In genomic region chr12:109436367-109436807, GRCm38 (mm10) we compare ENCODE assay signal across 8 mouse cellular contexts. TPM values are rescaled to one million over a fixed set of nuclear protein-coding genes. Genes with fewer than 3 reads are reported as not detected.
DNase-seq lines count a peak whose midpoint lies in the region; ATAC-seq and TF ChIP-seq lines count a peak whose summit lies in the region.

No protein-coding gene starts in this region.

- peak; percentile 56 to 72 for DNase-seq in adrenal gland, adult (ENCODE audit: inconsistent age in 2 of 2, low spot score in 1 of 2)
- no peak for DNase-seq in adrenal gland, adult 18-20 months (ENCODE audit: low spot score in 2 of 2)
- DNase-seq in thymus, postnatal 14 days = peak; percentile 47
- DNase-seq in thymus, adult 2 months = no peak
- DNase-seq in splenic B cell, adult 2 months (ENCODE audit: low read depth, low spot score) = peak; percentile 15
- DNase-seq in layer of hippocampus, adult 18-20 months (ENCODE audit: low spot score in 2 of 2) = no peak

- H3K36me3 ChIP-seq in thymus, adult 2 months (ENCODE audit: control insufficient read depth, insufficient read depth, low read length) = no peaks in the 10 kb centered on the region
- H3K36me3 ChIP-seq in hindbrain, embryonic 12.5 days = no peaks in the 10 kb centered on the region
- no peaks in the 10 kb centered on the region for H3K36me3 ChIP-seq in liver, embryonic 12.5 days
- no peaks in the 10 kb centered on the region for H3K36me3 ChIP-seq in splenic B cell, adult 2 months (ENCODE audit: control insufficient read depth, insufficient read depth, low read length, poor library complexity, severe bottlenecking)

- no peaks in the 10 kb centered on the region for H3K9me3 ChIP-seq in hindbrain, embryonic 12.5 days (replicated peaks)
- no peaks in the 10 kb centered on the region for H3K9me3 ChIP-seq in liver, embryonic 12.5 days (replicated peaks)

- peaks cover 23% of the 10 kb centered on the region for H3K4me1 ChIP-seq in thymus, adult 2 months (replicated peaks; ENCODE audit: control insufficient read depth, insufficient read depth, low read length)
- peaks cover 43% of the 10 kb centered on the region for H3K4me1 ChIP-seq in hindbrain, embryonic 12.5 days
- H3K4me1 ChIP-seq in liver, embryonic 12.5 days = peaks cover 56% of the 10 kb centered on the region

- ATAC-seq in hindbrain, embryonic 12.5 days (ENCODE audit: low FRiP score) = 0 out of 2 replicates have a peak, but pooled peaks have one; percentile 35
- ATAC-seq in liver, embryonic 12.5 days = peak; percentile 50

- no peak for TF ChIP-seq POLR2A in thymus, adult 2 months (IDR thresholded peaks at IDR 0.05; ENCODE audit: control insufficient read depth, extremely low read depth, insufficient read depth, low read length, poor library complexity)

- no peak overlapping the region for H3K9ac ChIP-seq in hindbrain, embryonic 12.5 days
- H3K9ac ChIP-seq in liver, embryonic 12.5 days = peak overlapping the region; percentile 25; the same call in 1 of the 2 replicates

- H3K27me3 ChIP-seq in thymus, adult 2 months (ENCODE audit: control insufficient read depth, insufficient read depth, low read length) = no peaks in the 10 kb centered on the region
- peaks cover 50% of the 10 kb centered on the region for H3K27me3 ChIP-seq in hindbrain, embryonic 12.5 days
- H3K27me3 ChIP-seq in liver, embryonic 12.5 days (replicated peaks) = no peaks in the 10 kb centered on the region
- H3K27me3 ChIP-seq in splenic B cell, adult 2 months (ENCODE audit: control insufficient read depth, insufficient read depth, low read length, poor library complexity, severe bottlenecking) = no peaks in the 10 kb centered on the region

- no peak overlapping the region for H3K4me3 ChIP-seq in thymus, adult 2 months (ENCODE audit: control insufficient read depth, insufficient read depth, low read length)
- no peak overlapping the region for H3K4me3 ChIP-seq in hindbrain, embryonic 12.5 days
- no peak overlapping the region for H3K4me3 ChIP-seq in liver, embryonic 12.5 days

- H3K4me2 ChIP-seq in hindbrain, embryonic 12.5 days (replicated peaks) = 0 out of 2 replicates have a peak overlapping the region, but pooled peaks have one; percentile 3
- H3K4me2 ChIP-seq in liver, embryonic 12.5 days = peak overlapping the region; percentile 61

- 32% methylated on average over 10 of the region's 10 CpGs for WGBS in thymus, adult 2 months
- WGBS in hindbrain, embryonic 12.5 days = 9% methylated on average over 10 of the region's 10 CpGs
- 19% methylated on average over 10 of the region's 10 CpGs for WGBS in liver, embryonic 12.5 days (ENCODE audit: insufficient replicate concordance)

- TF ChIP-seq CTCF in thymus, adult 2 months (IDR thresholded peaks at IDR 0.05; ENCODE audit: borderline replicate concordance, control insufficient read depth, extremely low read depth, insufficient read depth, low read length, poor library complexity) = no peak

- no peak overlapping the region for H3K27ac ChIP-seq in thymus, adult 2 months (ENCODE audit: control insufficient read depth, insufficient read depth, low read length)
- peak overlapping the region; percentile 52; the same call in 1 of the 2 replicates for H3K27ac ChIP-seq in hindbrain, embryonic 12.5 days
- H3K27ac ChIP-seq in liver, embryonic 12.5 days = peak overlapping the region; percentile 85

RNA-seq across cellular contexts. Expression of gene Dlk1, which starts 16.2 kb away (rescaled TPM):
- total RNA-seq in adrenal gland, adult 18-20 months (2021) = 100 to 1,000 TPM; 573 to 650 TPM
- 2.2 and 4.1 TPM in 2 replicates for polyA plus RNA-seq in thymus, adult 2 months (2012; rRNA removed)
- polyA plus RNA-seq in hindbrain, embryonic 12.5 days (2016; fragmentation: Nextera tagmentation; extraction: Ambion mirVana) = 140 and 145 TPM in 2 replicates
- 529 and 540 TPM in 2 replicates for polyA plus RNA-seq in liver, embryonic 12.5 days (2016; fragmentation: Nextera tagmentation; extraction: Ambion mirVana)
- total RNA-seq in layer of hippocampus, adult 18-20 months (2021) = 10 to 100 TPM in 1 of 2 experiments, 1 to 10 TPM in 1; 10.0 to 12.9 TPM

Comparison
In these comparisons a context has a peak if more than half of its experiments do, and no peak if none do; other contexts are left out.
1. DNase-seq: peak in adrenal gland, adult (2 of 2), thymus, postnatal 14 days (single experiment) and splenic B cell, adult 2 months (single experiment); none in adrenal gland, adult 18-20 months (0 of 2), thymus, adult 2 months (single experiment) and layer of hippocampus, adult 18-20 months (0 of 2).
2. RNA of gene Dlk1, which starts 16.2 kb away (polyA plus RNA-seq): 529 to 540 TPM in liver, embryonic 12.5 days and 140 to 145 TPM in hindbrain, embryonic 12.5 days; 2.2 to 4.1 TPM in thymus, adult 2 months; every median in the first group is over 10 times any median in the second.